Mouse (Mus musculus) heart, postnatal 14 days (tissue): ENCODE results near the gene Akt3. TPM values are rescaled to one million over a fixed set of nuclear protein-coding genes. Genes with fewer than 3 reads are reported as not detected.

Experiments used
- DNase-seq, 2 experiments: peaks; one replicate each; pipeline ENCODE4 v3.0.0; 2021 to 2022
- intact Hi-C: fragments of 180-260 bp; cut with DNase I; formaldehyde crosslinking; loops from one replicate; pipeline ENCODE4 v1.15.1; 2025
- total RNA-seq, 2 experiments: library from RNA; stranded (reverse); gene quantifications; 2 replicates each; pipeline ENCODE4 v1.2.3; 2021

Gene Akt3
- total RNA-seq, 2 experiments from 2014 or later = 26.0 to 26.4 TPM

- intact Hi-C loops = no loop called here
- no peak for DNase-seq
These were observed 264.6 kb downstream of the Akt3 start for GRCm38 (mm10) chr1:176993141-176994010.

- DNase-seq = no peak
- intact Hi-C loops = no loop called here
These were observed 265.5 kb downstream of the Akt3 start for GRCm38 (mm10) chr1:176992517-176992916.

- no peak for DNase-seq
- intact Hi-C loops = no loop called here
These were observed 266.5 kb downstream of the Akt3 start for GRCm38 (mm10) chr1:176991473-176991872.

GRCm38 (mm10) chr1:176986990-176987740, 270.8 kb downstream of the Akt3 start:
- intact Hi-C loops = loop anchor here (10.0 kb wide), 1 partner anchor 718 kb away; no protein-coding TSS in a partner anchor
- DNase-seq = peak in 1 of 2 experiments; percentile 37

GRCm38 (mm10) chr1:176986275-176986674, 271.7 kb downstream of the Akt3 start:
- no peak for DNase-seq
- intact Hi-C loops = loop anchor here (10.0 kb wide), 1 partner anchor 719 kb away; no protein-coding TSS in a partner anchor

- intact Hi-C loops = loop anchor here (10.0 kb wide), 1 partner anchor 719 kb away; no protein-coding TSS in a partner anchor
- no peak for DNase-seq
These were observed 272.3 kb downstream of the Akt3 start for GRCm38 (mm10) chr1:176985691-176986090.

GRCm38 (mm10) chr1:176982671-176983070, 275.3 kb downstream of the Akt3 start:
- intact Hi-C loops = loop anchor here (10.0 kb wide), 1 partner anchor 722 kb away; no protein-coding TSS in a partner anchor
- no peak for DNase-seq

GRCm38 (mm10) chr1:176981511-176981910, 276.5 kb downstream of the Akt3 start:
- intact Hi-C loops = loop anchor here (10.0 kb wide), 1 partner anchor 723 kb away; no protein-coding TSS in a partner anchor
- DNase-seq = no peak

- DNase-seq = no peak
- intact Hi-C loops = loop anchor here (10.0 kb wide), 1 partner anchor 724 kb away; no protein-coding TSS in a partner anchor
These were observed 277.1 kb downstream of the Akt3 start for GRCm38 (mm10) chr1:176980801-176981400.

- DNase-seq = no peak
- intact Hi-C loops = loop anchor here (10.0 kb wide), 1 partner anchor 725 kb away; no protein-coding TSS in a partner anchor
These were observed 277.9 kb downstream of the Akt3 start for GRCm38 (mm10) chr1:176980140-176980539.

GRCm38 (mm10) chr1:176979235-176979634, 278.8 kb downstream of the Akt3 start:
- intact Hi-C loops = no loop called here
- DNase-seq = no peak

- no peak for DNase-seq
- intact Hi-C loops = no loop called here
These were observed 284.5 kb downstream of the Akt3 start for GRCm38 (mm10) chr1:176973356-176974088.

GRCm38 (mm10) chr1:176971479-176971797, 286.6 kb downstream of the Akt3 start:
- no peak for DNase-seq
- intact Hi-C loops = no loop called here

- intact Hi-C loops = no loop called here
- DNase-seq = no peak
These were observed 287.1 kb downstream of the Akt3 start for GRCm38 (mm10) chr1:176970635-176971478.

Other genes starting within 250 kb of the Akt3 start
- gene Zbtb18, start 184.1 kb upstream of the Akt3 start, total RNA-seq = 10 to 100 TPM; 35.1 to 35.8 TPM